Mouse (Mus musculus) neural tube, embryonic 14.5 days (tissue): ENCODE data around the gene Pgam2. TPM values are rescaled to one million over a fixed set of nuclear protein-coding genes. Genes with fewer than 3 reads are reported as not detected.

Source experiments
- ATAC-seq: fragments of 200-750 bp; cut with Nextera tagmentation; 2 replicates; pipeline ENCODE4 v1.8.0; 2017; ENCODE audit warnings: low read depth, mild to moderate bottlenecking, moderate TSS enrichment, moderate library complexity
- H3K27ac ChIP-seq: fragments of 300-500 bp; sonication (generic); 2 replicates; pipeline ENCODE4 v1.5.1; 2014; ENCODE audit warnings: low read depth, mild to moderate bottlenecking, control low read depth, low read length, moderate library complexity, mixed read lengths
- H3K27me3 ChIP-seq: fragments of 300-500 bp; sonication (generic); 2 replicates; pipeline ENCODE4 v1.6.1; 2014; ENCODE audit warnings: low read length; ENCODE audit not compliant: control insufficient read depth, insufficient read depth
- H3K36me3 ChIP-seq: fragments of 300-500 bp; sonication (generic); 2 replicates; pipeline ENCODE4 v1.6.1; 2014; ENCODE audit warnings: low read length, mixed read lengths; ENCODE audit not compliant: control insufficient read depth, insufficient read depth
- H3K4me1 ChIP-seq: fragments of 300-500 bp; sonication (generic); 2 replicates; pipeline ENCODE4 v1.6.1; 2014; ENCODE audit warnings: low read length; ENCODE audit not compliant: control insufficient read depth, insufficient read depth
- H3K4me2 ChIP-seq: fragments of 300-500 bp; sonication (generic); 2 replicates; pipeline ENCODE4 v1.6.1; 2014; ENCODE audit warnings: mild to moderate bottlenecking, low read depth, low read length, control low read depth
- H3K4me3 ChIP-seq: fragments of 300-500 bp; sonication (generic); 2 replicates; pipeline ENCODE4 v1.5.1; 2014; ENCODE audit warnings: low read depth, low read length, control low read depth, mixed read lengths
- H3K9ac ChIP-seq: fragments of 300-500 bp; sonication (generic); replicated peaks from 2 replicates; pipeline ENCODE4 v1.6.1; 2014; ENCODE audit warnings: low read depth, mild to moderate bottlenecking, control low read depth, low read length, mixed read lengths
- H3K9me3 ChIP-seq: fragments of 300-500 bp; sonication (generic); 2 replicates; pipeline ENCODE4 v1.6.1; 2016; ENCODE audit warnings: low read length; ENCODE audit not compliant: control insufficient read depth
- WGBS: fragments of 180-500 bp; shearing (Covaris S2); extraction: QIAGEN DNeasy Blood & Tissue Kit; methylation state at CpG from one replicate; pipeline ENCODE4 v1.1.7; 2014; 5-methylcytosine and 5-hydroxymethylcytosine counted together
- polyA plus RNA-seq: library from polyadenylated mRNA; unstranded; fragments of >200 nt; fragmentation: Nextera tagmentation; extraction: Ambion mirVana; gene quantifications from 2 replicates; pipeline ENCODE4 v1.2.1, GENCODE M21; 2014

The Pgam2 gene
- polyA plus RNA-seq, 1 experiment from 2014 or later = 2.8 TPM

DNA sequence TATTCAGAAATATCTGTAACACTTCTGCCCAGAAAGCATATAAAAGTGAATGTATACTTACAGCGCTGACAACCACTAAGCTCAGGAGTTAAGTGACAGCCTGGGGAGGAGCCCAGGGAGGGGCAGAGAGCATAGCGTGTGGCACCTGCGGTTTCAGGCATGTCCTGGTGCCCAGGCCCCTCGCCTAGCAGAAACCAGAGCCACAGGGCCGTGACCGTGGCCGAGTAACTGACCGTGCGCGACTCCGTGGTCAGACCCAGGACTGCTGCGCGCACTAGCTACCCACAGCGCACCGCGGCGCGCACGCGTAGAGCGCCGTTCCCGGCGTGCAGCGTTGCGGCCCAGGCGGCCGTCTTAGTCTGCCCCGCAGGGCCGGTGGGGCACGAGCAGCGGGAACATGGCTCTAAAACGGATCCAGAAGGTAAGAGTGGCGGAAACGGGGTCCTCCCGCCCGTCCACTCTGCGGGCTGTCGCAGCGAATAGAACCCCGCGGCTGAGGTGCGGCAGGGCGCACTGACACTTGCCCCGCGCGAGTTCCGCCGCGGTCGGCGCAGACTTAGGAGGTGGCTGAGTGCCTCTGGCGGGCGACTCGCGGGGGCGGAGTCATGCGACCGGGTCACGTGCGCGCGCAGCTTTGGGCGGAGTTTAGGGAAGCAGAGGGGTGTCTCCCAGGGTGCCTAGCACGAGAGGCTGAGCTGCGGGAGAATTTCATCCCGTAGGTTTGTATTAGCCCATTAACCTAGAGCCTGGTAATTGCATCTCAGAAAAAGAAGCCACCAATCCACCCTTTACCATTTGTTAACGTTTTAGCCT is 41.5 kb downstream of the Pgam2 start, which contains the start of gene Urgcp:
Gene Urgcp (minus strand): TSS at position 557 of the 813 bp plus-strand sequence.
- H3K4me2 ChIP-seq = peak within 1 kb of the TSS; percentile 94
- H3K9ac ChIP-seq = peak within 1 kb of the TSS; percentile 82
- H3K27me3 ChIP-seq = no peaks in the 10 kb centered on the region
- no peaks in the 10 kb centered on the region for H3K9me3 ChIP-seq
- H3K36me3 ChIP-seq = no peaks in the 10 kb centered on the region
- H3K27ac ChIP-seq = peak within 1 kb of the TSS; percentile 92
- peaks cover 4% of the 10 kb centered on the region for H3K4me1 ChIP-seq
- peak within 1 kb of the TSS; percentile 73 for H3K4me3 ChIP-seq
- WGBS = under 1% methylated on average over 67 of the region's 68 CpGs
- ATAC-seq = peak; percentile 98

DNA sequence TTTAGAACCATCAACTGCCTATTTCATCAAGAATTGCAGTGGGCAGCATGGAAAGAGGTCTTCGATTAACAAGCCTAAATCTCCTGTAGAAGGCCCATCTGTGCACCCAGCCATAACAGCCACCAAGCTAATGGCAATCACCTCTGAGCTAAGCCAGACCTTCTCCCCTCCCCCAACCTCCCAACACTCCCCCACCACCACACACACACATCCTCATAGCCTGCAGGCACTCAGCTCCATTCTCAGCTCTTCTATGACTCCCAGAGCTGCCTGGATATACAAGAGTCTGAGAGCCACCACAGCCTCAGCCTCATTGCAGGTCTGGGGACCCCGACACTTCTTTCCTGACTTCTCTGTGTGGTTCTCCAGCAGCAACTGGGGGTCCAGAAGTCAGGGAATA is 49.8 kb downstream of the Pgam2 start:
- Histone ChIP-seq H3K4me1 (no peaks in the 10 kb centered on the region), H3K9me3 (no peaks in the 10 kb centered on the region), H3K27ac (no peak overlapping the region), H3K9ac (no peak overlapping the region), H3K36me3 (no peaks in the 10 kb centered on the region), H3K27me3 (no peaks in the 10 kb centered on the region), H3K4me3 (no peak overlapping the region), H3K4me2 (no peak overlapping the region)
- no peak for ATAC-seq
- WGBS = 89% methylated on average over 2 of the region's 2 CpGs

Other genes starting within 250 kb of the Pgam2 start
- not detected in 2 replicates for gene Ankrd36, start 234.0 kb downstream of the Pgam2 start, polyA plus RNA-seq
- 193 and 199 TPM in 2 replicates for gene Mrps24, start 88.1 kb downstream of the Pgam2 start, polyA plus RNA-seq
- 18.5 and 23.9 TPM in 2 replicates for gene Urgcp, start 41.4 kb downstream of the Pgam2 start, polyA plus RNA-seq
- gene Dbnl, start 15.2 kb downstream of the Pgam2 start, polyA plus RNA-seq = 123 and 137 TPM in 2 replicates
- 5.1 and 5.2 TPM in 2 replicates for gene Polm, start 34.3 kb upstream of the Pgam2 start, polyA plus RNA-seq
- 1.7 and 27.4 TPM in 2 replicates for gene Aebp1, start 58.2 kb upstream of the Pgam2 start, polyA plus RNA-seq
- 48.2 and 48.6 TPM in 2 replicates for gene Pold2, start 74.6 kb upstream of the Pgam2 start, polyA plus RNA-seq
- gene Myl7, start 95.0 kb upstream of the Pgam2 start, polyA plus RNA-seq = not detected in 2 replicates
- 1.7 and 3.5 TPM in 2 replicates for gene Gck, start 146.3 kb upstream of the Pgam2 start, polyA plus RNA-seq
- 39.1 and 40.9 TPM in 2 replicates for gene Ykt6, start 152.0 kb upstream of the Pgam2 start, polyA plus RNA-seq